In the genomic region with DNA sequence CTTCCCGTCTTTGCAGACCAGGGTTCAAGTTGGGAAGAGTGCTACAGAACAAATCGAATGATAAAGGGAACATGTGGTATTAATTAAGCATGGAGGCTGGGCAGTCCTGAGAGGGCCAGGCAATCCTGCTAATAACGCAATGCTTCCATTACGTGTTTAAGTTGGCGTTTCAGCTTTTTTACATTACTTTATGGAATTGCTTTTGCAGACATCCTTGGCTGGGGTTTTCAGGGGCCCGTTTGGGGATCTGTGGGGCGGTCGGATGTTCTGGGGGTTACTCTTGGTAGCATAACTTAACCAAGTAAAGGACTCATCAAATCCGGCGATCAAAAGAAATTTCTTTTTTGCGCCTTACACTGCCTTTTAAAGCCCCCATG, we compare ENCODE assay signal across 8 mouse cellular contexts.
A peak's percentile ranks its signal among the peaks of the same experiment; 100 is the strongest.
DNase-seq lines count a peak whose midpoint lies in the region; ATAC-seq lines count a peak whose summit lies in the region.

No protein-coding gene starts in this region.

- peak overlapping the region; percentile 90 for H3K9ac ChIP-seq in kidney, embryonic 16.5 days (replicated peaks; ENCODE audit: low read length)
- peak overlapping the region; percentile 98 for H3K9ac ChIP-seq in embryonic facial prominence, embryonic 14.5 days (ENCODE audit: low read depth, low read length)
- H3K9ac ChIP-seq in intestine, embryonic 16.5 days (ENCODE audit: low read depth, low read length), result no peak overlapping the region
- peak overlapping the region; percentile 96 for H3K9ac ChIP-seq in neural tube, embryonic 13.5 days

- no peaks in the 10 kb centered on the region for H3K36me3 ChIP-seq in kidney, embryonic 16.5 days (ENCODE audit: insufficient read depth, low read length)
- no peaks in the 10 kb centered on the region for H3K36me3 ChIP-seq in embryonic facial prominence, embryonic 14.5 days (ENCODE audit: control insufficient read depth, insufficient read depth, low read length)
- H3K36me3 ChIP-seq in intestine, embryonic 16.5 days (ENCODE audit: control insufficient read depth, insufficient read depth, low read length), result no peaks in the 10 kb centered on the region
- H3K36me3 ChIP-seq in neural tube, embryonic 13.5 days, result no peaks in the 10 kb centered on the region

- no peak overlapping the region for H3K27ac ChIP-seq in kidney, embryonic 16.5 days (ENCODE audit: low read length)
- H3K27ac ChIP-seq in embryonic facial prominence, embryonic 14.5 days (replicated peaks; ENCODE audit: low read depth, low read length), result peak overlapping the region; percentile 94
- no peak overlapping the region for H3K27ac ChIP-seq in intestine, embryonic 16.5 days (ENCODE audit: low read length)
- 0 out of 2 replicates have a peak overlapping the region, but pooled peaks have one; percentile 80 for H3K27ac ChIP-seq in neural tube, embryonic 13.5 days (replicated peaks)

- peak overlapping the region; percentile 98 for H3K4me2 ChIP-seq in kidney, embryonic 16.5 days (replicated peaks; ENCODE audit: low read depth, low read length)
- H3K4me2 ChIP-seq in embryonic facial prominence, embryonic 14.5 days (ENCODE audit: low read depth, low read length), result peak overlapping the region; percentile 74
- H3K4me2 ChIP-seq in intestine, embryonic 16.5 days (ENCODE audit: low read depth, low read length), result peak overlapping the region; percentile 96
- H3K4me2 ChIP-seq in neural tube, embryonic 13.5 days, result peak overlapping the region; percentile 84

- H3K4me3 ChIP-seq in kidney, embryonic 16.5 days (ENCODE audit: low read length), result peak overlapping the region; percentile 91
- H3K4me3 ChIP-seq in embryonic facial prominence, embryonic 14.5 days (ENCODE audit: low read depth, low read length), result peak overlapping the region; percentile 95
- peak overlapping the region; percentile 85 for H3K4me3 ChIP-seq in intestine, embryonic 16.5 days (ENCODE audit: low read length)
- peak overlapping the region; percentile 97 for H3K4me3 ChIP-seq in neural tube, embryonic 13.5 days

- no peak for DNase-seq in kidney, postnatal 14 days
- DNase-seq in embryonic facial prominence, embryonic 14.5 days (ENCODE audit: low spot score), result peak; percentile 89
- no peak for DNase-seq in gastrocnemius, adult 18-20 months (ENCODE audit: low spot score)
- DNase-seq in ovary, adult 18-20 months (ENCODE audit: low spot score), result no peak
- DNase-seq in layer of hippocampus, adult 9-10 months (ENCODE audit: low spot score), result no peak

- no peak for ATAC-seq in kidney, embryonic 16.5 days (ENCODE audit: low FRiP score, low TSS enrichment)
- peak; percentile 59 for ATAC-seq in embryonic facial prominence, embryonic 14.5 days (ENCODE audit: low read depth)
- ATAC-seq in intestine, embryonic 16.5 days, result no peak
- ATAC-seq in neural tube, embryonic 13.5 days (ENCODE audit: low read depth), result no peak

- WGBS in kidney, embryonic 16.5 days, result 8% methylated on average over 11 of the region's 11 CpGs
- WGBS in embryonic facial prominence, embryonic 14.5 days, result under 1% methylated on average over 11 of the region's 11 CpGs
- 13% methylated on average over 11 of the region's 11 CpGs for WGBS in intestine, embryonic 16.5 days
- 10% methylated on average over 11 of the region's 11 CpGs for WGBS in neural tube, embryonic 13.5 days

- no peaks in the 10 kb centered on the region for H3K9me3 ChIP-seq in kidney, embryonic 16.5 days (ENCODE audit: low read length)
- no peaks in the 10 kb centered on the region for H3K9me3 ChIP-seq in embryonic facial prominence, embryonic 14.5 days (ENCODE audit: control insufficient read depth, low read length)
- H3K9me3 ChIP-seq in intestine, embryonic 16.5 days (ENCODE audit: control insufficient read depth, low read length), result no peaks in the 10 kb centered on the region
- H3K9me3 ChIP-seq in neural tube, embryonic 13.5 days, result no peaks in the 10 kb centered on the region

- peaks cover 3% of the 10 kb centered on the region; the same call in 1 of the 2 replicates for H3K27me3 ChIP-seq in kidney, embryonic 16.5 days (ENCODE audit: insufficient read depth, low read length)
- H3K27me3 ChIP-seq in embryonic facial prominence, embryonic 14.5 days (replicated peaks; ENCODE audit: control insufficient read depth, insufficient read depth, low read length), result no peaks in the 10 kb centered on the region
- no peaks in the 10 kb centered on the region for H3K27me3 ChIP-seq in intestine, embryonic 16.5 days (replicated peaks; ENCODE audit: control insufficient read depth, insufficient read depth, low read length)
- no peaks in the 10 kb centered on the region for H3K27me3 ChIP-seq in neural tube, embryonic 13.5 days

- peaks cover 8% of the 10 kb centered on the region; the same call in 1 of the 2 replicates for H3K4me1 ChIP-seq in kidney, embryonic 16.5 days (ENCODE audit: insufficient read depth, low read length)
- H3K4me1 ChIP-seq in embryonic facial prominence, embryonic 14.5 days (ENCODE audit: control insufficient read depth, insufficient read depth, low read length), result peaks cover 13% of the 10 kb centered on the region; the same call in 1 of the 2 replicates
- peaks cover 10% of the 10 kb centered on the region for H3K4me1 ChIP-seq in intestine, embryonic 16.5 days (ENCODE audit: control insufficient read depth, insufficient read depth, low read length)
- H3K4me1 ChIP-seq in neural tube, embryonic 13.5 days (replicated peaks), result peaks cover 18% of the 10 kb centered on the region

Comparison
In these comparisons a context has a peak if more than half of its experiments do, and no peak if none do; other contexts are left out.
1. H3K27ac ChIP-seq: peak in embryonic facial prominence, embryonic 14.5 days (single experiment) and neural tube, embryonic 13.5 days (single experiment); none in kidney, embryonic 16.5 days (single experiment) and intestine, embryonic 16.5 days (single experiment).
2. Peak in every context shown above with its lines, with median percentiles within 50 percentile points of each other: H3K4me2 ChIP-seq and H3K4me3 ChIP-seq.